Mouse (Mus musculus): ENCODE results near the gene Ssxb1.
"Not testable (repeated sequence)": the region's sequence is repeated elsewhere in the genome, so short reads cannot be mapped to it uniquely, and the experiment has no call there.

The Ssxb1 gene

GRCm38 (mm10) chrX:8413005-8413404, at the start of gene Ssxb1:
Ssxb1 (plus strand) TSS chrX:8413305.
- DNase-seq (ENCODE audit: low spot score) = not testable (repeated sequence)

GRCm38 (mm10) chrX:8366678-8367077, 46.4 kb upstream of the Ssxb1 start, which contains the start of gene Ssxb9:
Ssxb9 (plus strand) TSS chrX:8366978.
- not testable (repeated sequence) for DNase-seq (ENCODE audit: low spot score)

DNA sequence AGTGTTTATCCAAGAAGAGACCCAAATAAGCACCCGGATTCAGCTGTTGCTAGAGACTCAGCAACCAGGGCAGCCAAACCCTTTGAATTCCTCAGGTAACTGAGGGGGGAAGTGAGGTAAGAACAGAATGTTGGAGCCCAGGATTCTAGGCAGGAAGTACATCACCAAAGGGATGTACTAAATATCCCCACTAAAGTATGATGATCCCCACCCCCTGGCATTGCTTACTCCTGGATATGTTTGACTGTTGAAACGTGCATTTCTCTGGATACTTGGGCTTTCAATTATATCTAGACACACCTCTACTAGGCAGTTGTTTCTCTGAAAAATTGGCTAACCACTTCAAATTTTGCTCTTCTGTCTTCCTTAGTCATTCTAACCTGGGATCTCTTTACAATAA, 48.5 kb downstream of the Ssxb1 start, which contains the start of gene Ssxb2:
Gene Ssxb2 (minus strand): TSS at position 101 of the 400 bp plus-strand sequence.
- DNase-seq (ENCODE audit: low spot score) = not testable (repeated sequence)

Data from adipocyte (in vitro differentiated cells).